Comparison of ENCODE assay signal across 1 mouse cellular context in the genomic region with DNA sequence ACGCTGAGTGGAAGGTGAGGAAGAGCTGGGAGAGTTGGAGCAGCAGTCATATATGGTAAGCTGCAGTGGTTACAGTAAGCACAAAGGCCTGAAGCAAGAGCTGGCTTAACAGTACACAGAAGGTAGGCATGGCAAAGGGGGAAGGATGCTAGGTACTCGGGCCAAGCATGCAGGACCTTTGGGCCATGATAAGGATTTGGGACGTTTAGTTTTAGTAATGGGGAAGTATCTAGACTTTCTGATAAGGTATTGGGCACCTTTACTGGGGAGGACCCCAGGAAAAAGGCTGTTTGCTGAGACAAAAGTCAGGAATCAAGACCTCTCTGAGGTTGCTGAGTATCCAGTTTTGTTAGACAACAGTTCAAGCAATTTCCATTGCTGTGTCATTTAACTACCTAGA.
TF ChIP-seq lines count a peak whose summit lies in the region.

No protein-coding gene starts in this region.

TF ChIP-seq in MEL, 35 proteins besides CTCF, POLR2A, EP300 and RAD21 (continued from another document):
- TF ChIP-seq KAT2A (conservative IDR thresholded peaks at IDR 0.05; ENCODE audit: low read depth, low read length) (no peak), POLR2AphosphoS5 (IDR thresholded peaks at IDR 0.05; ENCODE audit: borderline replicate concordance, low read depth, low read length) (no peak), MAZ (IDR thresholded peaks at IDR 0.05; ENCODE audit: low read depth, low read length) (no peak), MYC (IDR thresholded peaks at IDR 0.05; ENCODE audit: low read depth, low read length) (0 out of 2 replicates have a peak, but pooled peaks have one; percentile 33), TCF12 (IDR thresholded peaks at IDR 0.05; ENCODE audit: low read depth, low read length) (peak; percentile 57), NELFE (IDR thresholded peaks at IDR 0.05; ENCODE audit: low read depth, low read length) (no peak), TBP (IDR thresholded peaks at IDR 0.05; ENCODE audit: low read depth, low read length) (peak; percentile 52; the same call in 1 of the 2 replicates), CHD2 (IDR thresholded peaks at IDR 0.05; ENCODE audit: low read length) (no peak), ZMIZ1 (IDR thresholded peaks at IDR 0.05; ENCODE audit: low read depth, low read length) (no peak), JUND (IDR thresholded peaks at IDR 0.05; ENCODE audit: low read depth, low read length) (no peak), POLR2AphosphoS2 (IDR thresholded peaks at IDR 0.05; ENCODE audit: low read length) (no peak), TAL1 (IDR thresholded peaks at IDR 0.05; ENCODE audit: low read length) (peak; percentile 23; the same call in 1 of the 2 replicates), USF1 (IDR thresholded peaks at IDR 0.05; ENCODE audit: low read depth, low read length) (no peak), USF2 (IDR thresholded peaks at IDR 0.05; ENCODE audit: borderline replicate concordance in 1 of 2, insufficient read depth in 1 of 2, low read depth in 1 of 2, low read length in 2 of 2) (no peak), RCOR1 (IDR thresholded peaks at IDR 0.05; ENCODE audit: low read depth, low read length) (no peak), MYB (IDR thresholded peaks at IDR 0.05; ENCODE audit: low read depth, low read length) (no peak), CHD1 (IDR thresholded peaks at IDR 0.05; ENCODE audit: low read depth, low read length) (no peak), NRF1 (IDR thresholded peaks at IDR 0.05; ENCODE audit: insufficient read depth, low read depth, low read length, poor library complexity, severe bottlenecking) (no peak), SIN3A (IDR thresholded peaks at IDR 0.05; ENCODE audit: low read length) (no peak), MAX (IDR thresholded peaks at IDR 0.05; ENCODE audit: low read length) (no peak), MAFK (IDR thresholded peaks at IDR 0.05; ENCODE audit: borderline replicate concordance, low read depth, low read length) (no peak)
